Mouse (Mus musculus) C2C12 (cell line): ENCODE data around the gene Plekha6. TPM values are rescaled to one million over a fixed set of nuclear protein-coding genes. Genes with fewer than 3 reads are reported as not detected.

Experiments
- H3K27me3 ChIP-seq: one replicate; pipeline ENCODE4 v1.6.1; 2011; ENCODE audit not compliant: control insufficient read depth, insufficient read depth, insufficient read length
- H3K36me3 ChIP-seq: one replicate; pipeline ENCODE4 v1.6.1; 2011; ENCODE audit not compliant: control insufficient read depth, insufficient read depth
- H3K4me3 ChIP-seq: one replicate; pipeline ENCODE4 v1.5.1; 2011; ENCODE audit warnings: mild to moderate bottlenecking, control low read depth; ENCODE audit not compliant: poor library complexity, insufficient read depth, severe bottlenecking
- H3K79me2 ChIP-seq: one replicate; pipeline ENCODE4 v1.6.1; 2011; ENCODE audit not compliant: control insufficient read depth, insufficient read depth
- H3K79me3 ChIP-seq: one replicate; pipeline ENCODE4 v1.6.1; 2011; ENCODE audit warnings: low read depth, control low read depth
- H3ac ChIP-seq: one replicate; pipeline ENCODE3; 2011; ENCODE audit warnings: low read depth; ENCODE audit not compliant: control insufficient read depth, insufficient read length
- CEBPB ChIP-seq: IDR thresholded peaks from one replicate; pipeline ENCODE4 v1.6.1; 2011; ENCODE audit warnings: low read depth, mild to moderate bottlenecking, control low read depth, moderate library complexity
- CTCF ChIP-seq: IDR thresholded peaks from one replicate; pipeline ENCODE4 v1.5.1; 2011; ENCODE audit not compliant: control insufficient read depth, insufficient read depth, insufficient read length
- FOSL1 ChIP-seq: IDR thresholded peaks from one replicate; pipeline ENCODE4 v1.8.0; 2011; ENCODE audit warnings: mild to moderate bottlenecking, low read length; ENCODE audit not compliant: poor library complexity, insufficient read depth, severe bottlenecking
- MAX ChIP-seq: IDR thresholded peaks from one replicate; pipeline ENCODE4 v1.6.1; 2011; ENCODE audit warnings: mild to moderate bottlenecking, control low read depth
- MYOD1 ChIP-seq: IDR thresholded peaks from one replicate; pipeline ENCODE4 v1.6.1; 2011; ENCODE audit warnings: low read depth; ENCODE audit not compliant: control insufficient read depth, insufficient read length
- MYOG ChIP-seq: IDR thresholded peaks from one replicate; pipeline ENCODE4 v1.6.1; 2011; ENCODE audit not compliant: control insufficient read depth, insufficient read length; ENCODE audit errors: extremely low read depth
- USF1 ChIP-seq: IDR thresholded peaks from one replicate; pipeline ENCODE4 v1.6.1; 2011; ENCODE audit warnings: low read depth, mild to moderate bottlenecking, control low read depth, moderate library complexity
- polyA plus RNA-seq: library from polyadenylated mRNA; unstranded; fragments of >200 nt; fragmentation: generic; extraction: Trizol; gene quantifications from one replicate; pipeline ENCODE4 v1.2.1, GENCODE M21; 2012; ENCODE audit warnings: missing spikeins

Gene Plekha6
- polyA plus RNA-seq, 1 experiment, result 0.15 TPM

DNA sequence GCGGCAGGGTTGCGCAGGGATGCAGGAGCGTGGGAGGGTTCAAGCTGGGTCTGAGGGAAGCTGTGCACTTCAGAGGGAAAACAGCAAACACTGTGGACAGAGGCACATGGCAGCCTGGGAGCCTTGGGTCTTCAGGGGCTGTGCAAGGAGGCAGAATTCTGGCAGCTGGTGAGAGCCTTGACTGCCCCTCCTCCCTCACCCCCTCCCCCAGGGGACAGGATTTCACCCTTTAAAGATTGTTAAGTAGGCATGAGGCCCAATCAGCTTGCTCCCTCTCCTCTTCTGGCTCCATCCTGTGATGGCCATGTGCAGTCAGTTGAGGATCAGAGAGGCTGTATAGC lies 51.3 kb downstream of the Plekha6 start:
- no peaks in the 10 kb centered on the region for H3K27me3 ChIP-seq
- H3K79me3 ChIP-seq, result no peaks in the 10 kb centered on the region
- no peaks in the 10 kb centered on the region for H3K79me2 ChIP-seq
- no peaks in the 10 kb centered on the region for H3K36me3 ChIP-seq
- TF ChIP-seq USF1 (no peak), FOSL1 (no peak), MYOD1 (no peak), MAX (no peak), CEBPB (no peak), CTCF (no peak), MYOG (no peak)
- H3ac ChIP-seq, result no peak overlapping the region
- no peak overlapping the region for H3K4me3 ChIP-seq

DNA sequence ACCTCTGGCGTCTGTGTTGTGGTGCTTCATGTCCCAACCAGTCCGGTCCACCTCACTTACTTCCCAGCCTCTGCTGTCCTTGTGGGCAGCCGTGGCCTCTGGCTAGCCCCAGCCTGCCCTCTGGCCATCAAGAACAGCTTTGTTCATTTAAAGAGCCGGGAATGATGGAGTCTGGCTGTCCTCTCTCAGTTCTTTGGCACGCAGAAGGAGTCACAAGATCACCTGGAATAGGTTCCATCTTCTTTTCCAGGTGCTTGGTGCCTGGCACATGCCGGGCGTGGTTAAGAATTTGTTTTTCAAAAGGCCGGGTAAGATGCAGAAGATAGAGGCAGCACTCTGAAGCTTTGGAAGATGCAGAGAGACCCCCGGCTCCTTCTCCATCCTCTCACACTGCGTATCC lies 51.7 kb downstream of the Plekha6 start:
- Histone ChIP-seq H3K27me3 (no peaks in the 10 kb centered on the region), H3K79me3 (no peaks in the 10 kb centered on the region), H3K79me2 (no peaks in the 10 kb centered on the region), H3K4me3 (no peak overlapping the region), H3K36me3 (no peaks in the 10 kb centered on the region), H3ac (no peak overlapping the region)
- TF ChIP-seq MYOG, result no peak
- TF ChIP-seq CTCF, result no peak
- no peak for TF ChIP-seq CEBPB
- TF ChIP-seq FOSL1, result no peak
- TF ChIP-seq MYOD1, result no peak
- TF ChIP-seq USF1, result no peak

DNA sequence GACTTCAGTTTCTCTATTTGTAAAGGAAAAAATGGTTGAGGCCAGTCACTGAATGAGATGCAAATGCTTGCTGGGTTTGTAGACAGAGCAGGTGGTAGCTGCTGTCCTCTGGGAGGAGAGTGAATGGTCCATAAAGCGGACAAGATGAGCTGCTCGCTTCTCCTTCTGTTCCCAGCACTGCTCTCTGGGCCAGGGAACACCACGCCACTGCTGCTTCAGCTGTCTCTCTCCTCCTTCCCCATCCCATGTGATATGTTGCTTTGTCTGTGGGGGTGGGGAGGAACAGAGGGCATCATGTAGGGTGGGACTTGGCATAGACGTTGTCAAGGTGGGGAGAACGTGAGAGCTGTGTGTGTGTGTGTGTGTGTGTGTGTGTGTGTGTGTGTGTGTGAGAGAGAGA lies 53.0 kb downstream of the Plekha6 start:
- Histone ChIP-seq H3ac (no peak overlapping the region), H3K36me3 (no peaks in the 10 kb centered on the region), H3K27me3 (no peaks in the 10 kb centered on the region), H3K79me3 (no peaks in the 10 kb centered on the region), H3K4me3 (no peak overlapping the region), H3K79me2 (no peaks in the 10 kb centered on the region)
- no peak for TF ChIP-seq CTCF
- TF ChIP-seq USF1, result no peak

DNA sequence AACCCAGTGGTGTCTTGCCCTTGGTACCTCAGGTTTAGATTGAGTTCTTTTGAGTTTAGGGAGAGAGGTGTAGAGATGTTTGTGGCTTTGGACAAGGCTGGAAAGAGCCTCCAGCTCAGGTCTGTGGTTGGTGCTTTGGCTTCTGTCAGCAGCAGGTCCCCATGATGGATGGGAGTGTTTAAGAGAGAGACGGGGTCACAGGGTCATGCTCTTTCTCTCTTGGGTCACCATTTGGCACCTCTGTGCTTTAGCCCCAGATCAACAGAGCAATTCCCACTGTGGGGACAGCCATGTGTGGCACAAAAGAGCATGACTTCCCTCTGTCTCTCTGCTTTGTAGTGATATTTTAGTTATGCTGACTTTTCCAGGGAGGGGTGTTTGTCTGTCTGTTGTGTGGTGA lies 55.1 kb downstream of the Plekha6 start:
- no peaks in the 10 kb centered on the region for H3K27me3 ChIP-seq
- no peak overlapping the region for H3K4me3 ChIP-seq
- no peak for TF ChIP-seq USF1
- TF ChIP-seq CTCF, result no peak
- no peak for TF ChIP-seq MAX
- no peak for TF ChIP-seq MYOD1
- TF ChIP-seq CEBPB, result no peak
- no peak for TF ChIP-seq MYOG
- no peak for TF ChIP-seq FOSL1
- H3K79me3 ChIP-seq, result no peaks in the 10 kb centered on the region
- H3K36me3 ChIP-seq, result no peaks in the 10 kb centered on the region
- no peak overlapping the region for H3ac ChIP-seq
- H3K79me2 ChIP-seq, result no peaks in the 10 kb centered on the region

DNA sequence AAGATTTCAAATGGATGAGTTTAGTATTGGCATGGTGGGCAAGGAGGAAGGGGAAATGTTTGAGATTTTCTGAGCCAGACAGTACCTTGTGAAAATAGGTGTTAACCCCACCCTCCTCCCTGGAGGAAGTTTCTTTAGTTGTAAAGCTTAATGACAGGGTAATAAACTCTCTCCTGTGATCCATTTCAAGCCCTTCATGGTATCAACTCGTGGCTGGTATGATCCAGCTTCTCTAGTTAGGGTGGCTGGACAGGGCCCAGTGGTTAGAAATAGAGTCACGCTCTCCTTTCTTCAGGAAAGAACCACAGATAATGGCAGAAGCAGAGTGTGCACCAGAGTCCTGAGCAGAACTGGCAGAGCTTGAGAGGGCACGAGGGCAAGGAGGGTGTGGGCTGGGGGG lies 57.4 kb downstream of the Plekha6 start:
- Histone ChIP-seq H3K36me3 (no peaks in the 10 kb centered on the region), H3K27me3 (no peaks in the 10 kb centered on the region), H3ac (no peak overlapping the region), H3K79me3 (no peaks in the 10 kb centered on the region), H3K4me3 (no peak overlapping the region), H3K79me2 (no peaks in the 10 kb centered on the region)
- TF ChIP-seq MYOD1, result no peak

DNA sequence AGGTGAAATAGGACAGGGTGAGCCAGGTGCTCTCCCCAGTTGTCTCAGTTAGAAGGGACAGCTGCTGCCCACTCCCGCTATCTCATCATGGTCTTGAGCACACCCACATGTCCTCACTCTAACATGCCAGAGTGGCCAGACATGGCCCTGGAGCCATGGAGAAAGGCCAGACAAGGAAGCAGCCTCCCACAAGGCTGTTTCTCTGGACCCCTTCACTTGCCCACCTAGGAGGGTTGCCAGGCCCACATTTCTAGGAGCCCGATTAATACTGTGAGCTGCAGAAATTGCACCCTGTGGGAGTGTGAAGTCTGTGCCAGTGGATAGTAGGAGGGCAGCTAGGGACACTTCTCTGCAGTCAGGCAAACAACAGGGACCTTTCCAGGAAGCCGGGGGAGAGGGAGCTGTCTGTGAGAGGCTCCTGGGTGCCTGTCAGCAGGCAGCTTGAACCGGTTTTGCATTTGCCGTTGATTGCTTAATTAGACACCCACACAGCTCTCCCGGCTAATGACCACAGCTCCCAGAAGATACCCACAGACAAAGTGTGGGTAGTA lies 58.5 kb downstream of the Plekha6 start:
- Histone ChIP-seq H3ac (no peak overlapping the region), H3K79me3 (no peaks in the 10 kb centered on the region), H3K36me3 (no peaks in the 10 kb centered on the region), H3K79me2 (no peaks in the 10 kb centered on the region), H3K27me3 (no peaks in the 10 kb centered on the region), H3K4me3 (no peak overlapping the region)
- no peak for TF ChIP-seq MYOD1
- no peak for TF ChIP-seq MYOG
- TF ChIP-seq CEBPB, result no peak
- TF ChIP-seq CTCF, result no peak

DNA sequence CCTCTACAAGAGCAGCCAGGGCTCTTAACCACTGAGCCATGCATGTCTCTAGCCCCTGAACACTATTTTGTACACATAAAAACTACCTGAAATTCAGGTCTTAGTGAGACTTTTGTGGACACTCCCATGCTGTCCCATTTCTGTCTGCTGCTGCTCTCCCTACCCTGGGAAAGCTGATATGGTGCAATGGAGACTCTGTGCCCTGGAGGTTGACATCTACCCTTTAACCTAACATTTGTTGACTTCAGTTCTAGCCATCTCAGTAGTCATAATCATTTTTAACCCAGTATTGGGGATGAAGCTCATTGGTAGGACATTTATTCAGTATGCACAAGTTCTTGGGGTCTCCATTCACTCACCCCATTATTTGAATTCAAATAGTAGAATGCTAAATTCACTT lies 60.7 kb downstream of the Plekha6 start:
- Histone ChIP-seq H3ac (no peak overlapping the region), H3K79me3 (no peaks in the 10 kb centered on the region), H3K36me3 (no peaks in the 10 kb centered on the region), H3K4me3 (no peak overlapping the region), H3K79me2 (no peaks in the 10 kb centered on the region), H3K27me3 (no peaks in the 10 kb centered on the region)
- TF ChIP-seq CEBPB (no peak), FOSL1 (no peak), MYOG (no peak), MYOD1 (no peak), CTCF (no peak), MAX (no peak), USF1 (no peak)
